In genomic region chr10:61315324-61315880, GRCm38 (mm10) we compare ENCODE assay signal across 33 mouse cellular contexts. TPM values are rescaled to one million over a fixed set of nuclear protein-coding genes. Genes with fewer than 3 reads are reported as not detected.
A peak's percentile ranks its signal among the peaks of the same experiment; 100 is the strongest.
DNase-seq lines count a peak whose midpoint lies in the region; ATAC-seq and TF ChIP-seq lines count a peak whose summit lies in the region.
"Had no signal": no experiment of that assay in that cellular context is flagged by ENCODE, and none has a peak within 500 bp of the region (broad histone marks: within the 10 kb centered on the region; RNA-seq: fewer than 3 reads in every experiment).

No protein-coding gene starts in this region.

- H3K27me3 ChIP-seq in midbrain, embryonic 11.5 days (ENCODE audit: control insufficient read depth, insufficient read depth, low read length) = no peaks in the 10 kb centered on the region
- H3K27me3 ChIP-seq in midbrain, embryonic 10.5 days (ENCODE audit: low read depth, poor library complexity, severe bottlenecking) = no peaks in the 10 kb centered on the region
- no peaks in the 10 kb centered on the region for H3K27me3 ChIP-seq in liver, embryonic 11.5 days (replicated peaks; ENCODE audit: control insufficient read depth, insufficient read depth, low read length)
- H3K27me3 ChIP-seq: CH12.LX; embryonic facial prominence, embryonic 12.5 days; embryonic facial prominence, embryonic 15.5 days; forebrain, embryonic 12.5 days; heart, embryonic 13.5 days had no signal

- peak; percentile 69 for DNase-seq in midbrain, embryonic 11.5 days (ENCODE audit: low spot score, missing footprints)
- no peak for DNase-seq in midbrain, embryonic 10.5 days (ENCODE audit: low spot score)
- DNase-seq in ES-E14 (ENCODE audit: low read depth, low spot score) = peak; percentile 80
- DNase-seq in ZHBTc4 (ENCODE audit: low read depth, low spot score) = peak; percentile 93
- DNase-seq in retina, postnatal 1 day = no peak
- no peak for DNase-seq in liver, embryonic 11.5 days (ENCODE audit: low spot score)
- no peak for DNase-seq in cerebellum, postnatal 36 days
- DNase-seq: adrenal gland, adult 8-10 months; adrenal gland, postnatal 25 days; B cell, adult 2 months; cerebellum, adult 18-20 months; cerebellum, adult 9-10 months; cerebellum, postnatal 14 days; gastrocnemius, postnatal 10 days; gastrocnemius, postnatal 36 days; heart, adult 2 months; heart, postnatal 14 days; heart, postnatal 4 days had no signal

- no peaks in the 10 kb centered on the region for H3K9me3 ChIP-seq in midbrain, embryonic 11.5 days (ENCODE audit: control insufficient read depth, low read length)
- no peaks in the 10 kb centered on the region for H3K9me3 ChIP-seq in midbrain, embryonic 10.5 days (replicated peaks)
- H3K9me3 ChIP-seq in ES-E14 (ENCODE audit: control insufficient read depth, insufficient read depth, low read depth, low read length) = no peaks in the 10 kb centered on the region
- no peaks in the 10 kb centered on the region for H3K9me3 ChIP-seq in liver, embryonic 11.5 days (ENCODE audit: control insufficient read depth, low read length)
- H3K9me3 ChIP-seq: embryonic facial prominence, embryonic 12.5 days; embryonic facial prominence, embryonic 15.5 days; forebrain, embryonic 12.5 days; heart, embryonic 10.5 days; heart, embryonic 13.5 days had no signal

- H3K4me2 ChIP-seq in midbrain, embryonic 11.5 days = no peak overlapping the region
- H3K4me2 ChIP-seq in liver, embryonic 11.5 days = no peak overlapping the region
- H3K4me2 ChIP-seq: embryonic facial prominence, embryonic 12.5 days; embryonic facial prominence, embryonic 15.5 days; forebrain, embryonic 12.5 days; heart, embryonic 13.5 days; hindbrain, embryonic 14.5 days had no signal

- ATAC-seq in midbrain, embryonic 11.5 days (ENCODE audit: low FRiP score) = no peak
- no peak for ATAC-seq in liver, embryonic 11.5 days (replicated peaks; ENCODE audit: low FRiP score)
- ATAC-seq: forebrain, embryonic 16.5 days; hindbrain, postnatal 0 days; inflammation-experienced regulatory T-cells, adult 6 months; intestine, embryonic 16.5 days had no signal

- in situ Hi-C loops in ES-E14 (cut with MboI; ENCODE audit: low sequenced_read_pairs in 2 of 2, unreplicated experiment in 2 of 2) = no loop called here

- H3K36me3 ChIP-seq in midbrain, embryonic 11.5 days (ENCODE audit: control insufficient read depth, insufficient read depth, low read length) = no peaks in the 10 kb centered on the region
- H3K36me3 ChIP-seq in midbrain, embryonic 10.5 days = peaks cover 8% of the 10 kb centered on the region
- H3K36me3 ChIP-seq in ES-E14 (ENCODE audit: control insufficient read depth, insufficient read depth, low read length, poor library complexity, severe bottlenecking) = peaks cover 12% of the 10 kb centered on the region
- peaks cover 2% of the 10 kb centered on the region; the same call in 1 of the 2 replicates for H3K36me3 ChIP-seq in liver, embryonic 11.5 days (ENCODE audit: control insufficient read depth, insufficient read depth, low read length)

- WGBS in midbrain, embryonic 11.5 days = 13% methylated on average over 9 of the region's 9 CpGs
- 14% methylated on average over 9 of the region's 9 CpGs for WGBS in midbrain, embryonic 10.5 days
- 65% methylated on average over 9 of the region's 9 CpGs for WGBS in liver, embryonic 11.5 days

- no peak overlapping the region for H3K4me3 ChIP-seq in midbrain, embryonic 11.5 days (ENCODE audit: low read depth, low read length)
- H3K4me3 ChIP-seq in midbrain, embryonic 10.5 days = no peak overlapping the region
- H3K4me3 ChIP-seq in ES-E14 (ENCODE audit: insufficient read depth in 1 of 2, low read depth in 1 of 2, low read length in 2 of 2, poor library complexity in 1 of 2, severe bottlenecking in 1 of 2) = no peak overlapping the region
- no peak overlapping the region for H3K4me3 ChIP-seq in liver, embryonic 11.5 days (ENCODE audit: low read depth, low read length)
- H3K4me3 ChIP-seq: embryonic facial prominence, embryonic 12.5 days; embryonic facial prominence, embryonic 15.5 days; forebrain, embryonic 12.5 days; heart, adult 2 months; heart, embryonic 10.5 days; heart, embryonic 13.5 days had no signal

- peaks cover 4% of the 10 kb centered on the region; the same call in 1 of the 2 replicates for H3K4me1 ChIP-seq in midbrain, embryonic 11.5 days (ENCODE audit: control insufficient read depth, insufficient read depth, low read length)
- H3K4me1 ChIP-seq in midbrain, embryonic 10.5 days = peaks cover 16% of the 10 kb centered on the region
- H3K4me1 ChIP-seq in ES-E14 (ENCODE audit: control insufficient read depth in 2 of 2, insufficient read depth in 2 of 2, low read length in 2 of 2, poor library complexity in 1 of 2) = peaks cover 10 to 31% of the 10 kb centered on the region in 2 experiments
- no peaks in the 10 kb centered on the region for H3K4me1 ChIP-seq in liver, embryonic 11.5 days (replicated peaks; ENCODE audit: control insufficient read depth, insufficient read depth, low read length)

- no peak overlapping the region for H3K9ac ChIP-seq in midbrain, embryonic 11.5 days (ENCODE audit: low read length)
- H3K9ac ChIP-seq in ES-E14 (ENCODE audit: insufficient read depth, low read depth, low read length, poor library complexity, severe bottlenecking) = no peak overlapping the region
- H3K9ac ChIP-seq in liver, embryonic 11.5 days (ENCODE audit: low read depth, low read length) = no peak overlapping the region
- H3K9ac ChIP-seq: embryonic facial prominence, embryonic 12.5 days; embryonic facial prominence, embryonic 15.5 days; forebrain, embryonic 12.5 days; heart, embryonic 13.5 days; hindbrain, embryonic 14.5 days had no signal

- H3K27ac ChIP-seq in midbrain, embryonic 11.5 days (ENCODE audit: low read depth, low read length) = no peak overlapping the region
- H3K27ac ChIP-seq in midbrain, embryonic 10.5 days (replicated peaks) = no peak overlapping the region
- peak overlapping the region; percentile 90 for H3K27ac ChIP-seq in ES-E14 (ENCODE audit: insufficient read depth, low read depth, low read length, poor library complexity, severe bottlenecking)
- H3K27ac ChIP-seq in liver, embryonic 11.5 days (ENCODE audit: low read depth, low read length) = no peak overlapping the region
- H3K27ac ChIP-seq: embryonic facial prominence, embryonic 12.5 days; embryonic facial prominence, embryonic 15.5 days; forebrain, embryonic 12.5 days; heart, adult 2 months; heart, embryonic 13.5 days; hindbrain, embryonic 14.5 days; hindbrain, postnatal 0 days had no signal

TF ChIP-seq in ES-E14, 5 proteins besides CTCF, POLR2A, EP300 and RAD21:
- TF ChIP-seq ZNF384 (IDR thresholded peaks at IDR 0.05; ENCODE audit: low read depth, low read length) (peak; percentile 98), HCFC1 (IDR thresholded peaks at IDR 0.05; ENCODE audit: borderline replicate concordance, insufficient read depth, low read length) (no peak), ZC3H11A (IDR thresholded peaks at IDR 0.05; ENCODE audit: borderline replicate concordance, low read depth, low read length) (no peak), MAFK (IDR thresholded peaks at IDR 0.05; ENCODE audit: insufficient read depth, low read depth, low read length) (no peak), CHD2 (IDR thresholded peaks at IDR 0.05; ENCODE audit: low read depth, low read length) (peak; percentile 39; the same call in 1 of the 2 replicates)

RNA-seq across cellular contexts. Expression of gene Prf1, which starts 17.8 kb away (rescaled TPM):
- 0.07 TPM in 1 of 2 replicates, not detected in the other for polyA plus RNA-seq in midbrain, embryonic 11.5 days (2014; fragmentation: Nextera tagmentation; extraction: Ambion mirVana)
- polyA plus RNA-seq in midbrain, embryonic 10.5 days (2016; fragmentation: Nextera tagmentation; extraction: Ambion mirVana) = not detected in 2 replicates
- total RNA-seq in ES-E14 (2012; rRNA removed) = not detected in 2 replicates
- polyA plus RNA-seq in liver, embryonic 11.5 days (2014; fragmentation: Nextera tagmentation; extraction: Ambion mirVana) = 0.06 and 0.19 TPM in 2 replicates
- total RNA-seq: common myeloid progenitor, adult 5-6 weeks; gastrocnemius, adult 18-20 months; gastrocnemius, postnatal 10 days; gastrocnemius, postnatal 36 days; granulocyte monocyte progenitor cell, adult 5-6 weeks; heart, postnatal 14 days; hindbrain, postnatal 0 days; MEL had no signal
- polyA plus RNA-seq: embryonic facial prominence, embryonic 12.5 days; embryonic facial prominence, embryonic 15.5 days; forebrain, embryonic 12.5 days; forebrain, embryonic 16.5 days; heart, embryonic 10.5 days; heart, embryonic 13.5 days; hindbrain, postnatal 0 days had no signal

RNA-seq across cellular contexts. Expression of gene Adamts14, which starts 42.2 kb away (rescaled TPM):
- polyA plus RNA-seq in midbrain, embryonic 11.5 days (2014; fragmentation: Nextera tagmentation; extraction: Ambion mirVana) = 0.21 and 0.31 TPM in 2 replicates
- polyA plus RNA-seq in midbrain, embryonic 10.5 days (2016; fragmentation: Nextera tagmentation; extraction: Ambion mirVana) = 0.33 and 0.34 TPM in 2 replicates
- total RNA-seq in ES-E14 (2012; rRNA removed) = 7.4 and 22.9 TPM in 2 replicates
- polyA plus RNA-seq in liver, embryonic 11.5 days (2014; fragmentation: Nextera tagmentation; extraction: Ambion mirVana) = 0.48 and 0.92 TPM in 2 replicates
- total RNA-seq: granulocyte monocyte progenitor cell, adult 5-6 weeks; MEL had no signal
- polyA plus RNA-seq: inflammation-experienced regulatory T-cells, adult 6 months had no signal

Comparison
In these comparisons a context has a peak if more than half of its experiments do, and no peak if none do; other contexts are left out.
1. DNase-seq: peak in midbrain, embryonic 11.5 days (single experiment), ES-E14 (single experiment) and ZHBTc4 (single experiment); none in midbrain, embryonic 10.5 days (single experiment), retina, postnatal 1 day (single experiment), liver, embryonic 11.5 days (single experiment) and cerebellum, postnatal 36 days (0 of 2).